Mouse (Mus musculus) liver, embryonic 14 days (tissue): ENCODE measurements around the gene 4930412O13Rik. TPM values are rescaled to one million over a fixed set of nuclear protein-coding genes. Genes with fewer than 3 reads are reported as not detected.

Experiments
- polyA plus RNA-seq: library from polyadenylated mRNA; depleted of rRNA; stranded (reverse); fragments of >200 nt; gene quantifications from 2 replicates; pipeline ENCODE4 v1.2.3, GENCODE M21; 2012; rRNA removed

Gene 4930412O13Rik
- 0.18 TPM in 1 of 2 replicates, not detected in the other for polyA plus RNA-seq

DNA sequence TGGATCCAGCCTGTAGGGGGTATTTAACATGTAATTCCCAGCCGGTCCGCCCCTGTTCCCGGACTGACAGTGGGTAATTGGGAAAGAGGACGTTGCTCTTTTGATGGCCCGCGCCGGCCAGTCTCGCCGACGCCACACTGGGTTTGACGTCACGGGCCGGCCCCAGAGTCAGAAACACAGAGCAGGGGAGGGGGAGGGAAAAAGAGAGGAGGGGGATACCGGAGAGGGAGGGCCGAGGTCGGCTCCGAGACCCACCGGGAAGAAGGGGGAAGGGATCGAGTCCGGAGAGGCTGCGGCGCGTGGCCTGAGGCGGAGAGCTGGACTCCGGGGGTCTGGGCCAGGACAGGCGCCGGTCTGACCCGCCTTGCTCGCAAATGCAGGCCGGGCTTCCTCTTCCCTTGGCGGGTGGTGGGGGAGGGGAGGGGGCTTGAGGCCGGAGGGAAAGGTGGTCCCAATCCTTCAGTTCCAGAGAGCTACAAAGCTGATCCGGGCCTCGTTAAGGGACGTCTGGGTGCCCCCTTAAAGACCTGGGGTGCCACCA lies at the start of gene 4930412O13Rik:
Gene 4930412O13Rik, plus strand, starts transcription at position 202 of the 541 bp plus-strand sequence.

GRCm38 (mm10) chr2:9888913-9889650 lies 8.0 kb downstream of the 4930412O13Rik start, which contains the start of gene 9230102O04Rik:
9230102O04Rik (minus strand) TSS chr2:9889540.

DNA sequence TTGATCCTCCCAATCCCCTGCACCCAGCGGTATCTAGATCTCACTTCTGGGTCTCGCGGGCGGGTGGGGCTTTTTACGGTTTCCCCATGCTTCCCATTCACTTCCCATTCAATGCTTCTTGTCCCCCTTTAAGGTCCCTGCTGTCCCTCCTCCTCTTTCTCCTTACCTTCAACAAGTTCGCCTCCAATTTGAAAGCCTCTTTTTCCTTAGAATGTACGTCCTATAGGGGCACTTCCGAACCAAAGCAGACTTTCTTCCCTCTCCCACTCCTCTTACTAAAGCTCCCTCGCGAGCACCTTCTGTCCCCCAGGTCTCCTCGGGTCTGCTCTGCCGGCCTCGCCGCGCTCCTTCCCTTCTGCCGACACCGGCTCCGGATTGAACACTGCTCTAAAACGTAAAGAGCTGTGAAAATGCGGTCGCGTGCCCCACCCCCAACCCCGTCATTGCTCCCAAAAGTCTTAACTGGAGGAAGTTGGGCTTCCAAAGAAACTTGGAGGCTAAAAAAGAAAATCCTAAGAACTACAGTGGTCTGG lies 8.7 kb downstream of the 4930412O13Rik start, which contains the start of gene Gata3:
Gene Gata3, minus strand, starts transcription at position 384 of the 533 bp plus-strand sequence.

Other genes starting within 250 kb of the 4930412O13Rik start
- gene 9230102O04Rik, start 8.3 kb downstream of the 4930412O13Rik start, polyA plus RNA-seq: not detected in 2 replicates
- gene Gata3, start 8.8 kb downstream of the 4930412O13Rik start, polyA plus RNA-seq: 0.32 and 0.35 TPM in 2 replicates
- gene Taf3, start 167.3 kb downstream of the 4930412O13Rik start, polyA plus RNA-seq: 4.6 and 5.5 TPM in 2 replicates
- 191 and 222 TPM in 2 replicates for gene Atp5c1, start 199.3 kb downstream of the 4930412O13Rik start, polyA plus RNA-seq
- 10.1 and 11.1 TPM in 2 replicates for gene Kin, start 199.3 kb downstream of the 4930412O13Rik start, polyA plus RNA-seq